Mouse (Mus musculus) G1E (cell line): Measurements from ENCODE around the gene 2410131K14Rik.

ENCODE experiments used
- CTCF ChIP-seq: IDR thresholded peaks from 2 replicates; pipeline ENCODE4 v1.5.1; 2012; ENCODE audit warnings: low read depth, low read length, inconsistent platforms, mixed read lengths
- GATA1 ChIP-seq: IDR thresholded peaks from 2 replicates; pipeline ENCODE4 v1.6.1; 2012; ENCODE audit warnings: borderline replicate concordance, low read length, inconsistent platforms, mixed read lengths
- POLR2AphosphoS5 ChIP-seq: IDR thresholded peaks from 2 replicates; pipeline ENCODE4 v1.6.1; 2012; ENCODE audit warnings: low read depth, low read length, inconsistent platforms; ENCODE audit not compliant: insufficient replicate concordance

- TF ChIP-seq POLR2AphosphoS5 (no peak), CTCF (no peak), GATA1 (no peak)
Observed at GRCm38 (mm10) chr5:118304970-118305618, 60.1 kb downstream of the 2410131K14Rik start.
